Mouse (Mus musculus): ENCODE results near the gene Ret.

GRCm38 (mm10) chr6:118130022-118130421, 67.5 kb downstream of the Ret start:
- no peak for TF ChIP-seq POLR2A (IDR thresholded peaks at IDR 0.05; ENCODE audit: low read depth, low read length)
- TF ChIP-seq CTCF (conservative IDR thresholded peaks at IDR 0.05; ENCODE audit: insufficient read depth, insufficient read length, low read depth, low read length), result no peak

Measured in kidney, adult 2 months (tissue).